Mouse (Mus musculus) right cerebral cortex, postnatal 10 days (tissue): ENCODE data around the gene Akr1b7.
"Not testable (repeated sequence)": the region's sequence is repeated elsewhere in the genome, so short reads cannot be mapped to it uniquely, and the experiment has no call there.

Source experiments
- DNase-seq, 2 experiments: peaks; one replicate each; pipeline ENCODE4 v3.0.0; 2021; ENCODE audit warnings: low spot score in 2 of 2

The Akr1b7 gene

DNA sequence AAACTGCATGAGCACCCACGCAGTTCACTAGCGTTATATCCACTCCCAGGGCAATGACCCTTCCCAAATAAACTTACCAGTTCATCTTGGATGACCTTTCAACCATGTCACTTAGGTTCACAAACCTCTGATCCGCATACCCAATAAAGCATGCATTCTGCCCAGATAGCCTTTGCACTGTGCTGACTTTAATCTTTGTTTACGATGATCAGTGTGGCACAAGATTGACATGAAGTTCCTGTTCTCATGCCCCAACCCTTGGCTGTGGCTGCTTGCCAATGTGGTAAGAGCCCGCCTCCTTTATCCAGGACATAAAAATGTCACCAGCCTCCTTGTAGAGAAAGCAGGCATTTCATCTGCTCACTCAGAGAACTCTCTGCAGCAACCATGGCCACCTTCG is at the start of gene Akr1b7:
Gene Akr1b7 (plus strand): TSS at position 312 of the 400 bp plus-strand sequence.
- DNase-seq: no peak

- DNase-seq: no peak
Observed at GRCm38 (mm10) chr6:34364217-34365136, 47.7 kb upstream of the Akr1b7 start.

DNA sequence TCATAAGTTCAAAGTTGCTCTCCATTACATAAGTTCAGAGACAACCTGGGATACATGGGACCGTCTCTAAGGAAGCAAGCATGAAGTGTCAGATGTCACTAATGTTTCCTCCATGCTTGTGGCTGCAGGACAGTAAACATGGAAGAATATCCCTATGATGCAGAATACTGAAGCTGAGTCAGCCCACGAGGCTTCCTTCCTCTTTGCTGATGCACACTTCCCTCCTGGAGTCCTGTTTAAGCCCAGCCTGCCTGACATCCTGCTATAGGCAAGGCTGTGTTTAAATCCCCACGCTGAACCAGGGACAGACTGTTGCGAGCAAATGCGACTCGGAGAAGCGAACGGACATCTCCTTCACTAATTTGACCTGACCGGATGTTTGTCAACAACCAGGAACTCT is 44.1 kb upstream of the Akr1b7 start:
- no peak for DNase-seq

DNA sequence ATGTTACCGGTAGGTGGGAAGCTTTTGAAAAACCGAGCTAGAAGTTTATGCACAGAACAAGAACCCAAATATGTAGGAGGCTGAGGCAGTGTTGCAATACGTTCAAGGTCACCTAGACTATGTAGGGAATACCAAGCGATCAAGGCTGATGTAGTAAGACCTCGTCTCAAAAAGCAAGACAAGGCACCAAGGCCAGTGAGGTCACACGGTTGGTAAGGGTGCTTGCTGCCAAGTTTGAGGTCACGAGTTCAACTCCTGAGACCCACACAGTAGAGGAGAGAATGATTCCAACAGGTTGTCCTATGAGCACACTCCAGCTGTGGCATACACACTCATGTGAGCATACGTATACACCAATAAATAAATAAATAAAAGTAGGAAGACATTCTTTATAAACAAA is 42.1 kb upstream of the Akr1b7 start:
- no peak for DNase-seq

GRCm38 (mm10) chr6:34371700-34372351 is 40.3 kb upstream of the Akr1b7 start:
- DNase-seq: peak; percentile 86 to 90

GRCm38 (mm10) chr6:34373841-34374240 is 38.3 kb upstream of the Akr1b7 start:
- no peak for DNase-seq

DNA sequence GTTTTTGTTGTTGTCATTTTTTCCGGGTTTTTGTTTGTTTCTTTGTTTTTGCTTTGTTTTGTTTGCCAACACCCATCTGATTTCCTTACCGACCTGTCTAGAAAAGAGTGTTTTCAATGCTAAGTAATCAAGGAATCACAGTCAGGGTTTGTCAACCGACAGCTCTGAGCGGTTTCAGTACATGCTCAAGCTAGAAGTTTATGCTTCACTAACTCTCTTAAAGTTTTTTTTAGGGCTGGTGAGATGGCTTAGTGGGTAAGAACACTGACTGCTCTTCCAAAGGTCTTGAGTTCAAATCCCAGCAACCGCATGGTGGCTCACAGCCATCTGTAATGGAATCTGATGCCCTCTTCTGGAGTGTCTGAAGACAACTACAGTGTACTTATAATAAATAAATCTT is 36.2 kb upstream of the Akr1b7 start:
- DNase-seq: not testable (repeated sequence)

GRCm38 (mm10) chr6:34383401-34383800 is 28.7 kb upstream of the Akr1b7 start:
- no peak for DNase-seq

DNA sequence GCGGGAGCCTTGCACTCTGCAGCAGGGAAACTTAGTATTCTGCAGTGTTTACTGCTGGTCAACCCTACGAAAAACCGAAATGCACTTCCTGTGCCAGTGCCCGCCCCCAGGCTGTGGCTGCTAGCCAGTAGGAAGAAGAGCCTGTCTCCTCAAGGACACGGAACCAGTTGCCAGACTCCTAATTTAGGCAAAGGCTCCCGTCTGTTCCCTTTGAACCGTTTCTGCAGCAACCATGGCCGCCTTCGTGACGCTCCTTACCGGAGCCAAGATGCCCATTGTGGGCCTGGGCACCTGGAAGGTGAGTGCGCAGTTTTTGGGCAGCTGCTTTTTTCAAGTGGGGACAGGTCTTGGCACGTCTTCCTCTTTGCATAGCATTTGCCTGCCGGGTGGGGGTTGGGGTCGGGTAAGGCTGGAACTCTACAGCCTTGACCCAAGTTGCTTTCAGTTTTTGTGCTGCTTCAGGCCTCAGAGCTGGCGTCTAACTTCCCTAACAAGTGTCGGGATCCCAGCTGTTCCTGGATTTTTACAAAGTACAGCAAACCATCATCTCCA is 27.9 kb upstream of the Akr1b7 start, which contains the start of gene Akr1b10:
Gene Akr1b10 (plus strand): TSS at position 109 of the 552 bp plus-strand sequence.
- peak; percentile 89 to 93 for DNase-seq

GRCm38 (mm10) chr6:34384701-34385370 is 27.3 kb upstream of the Akr1b7 start:
- peak; percentile 40 to 43 for DNase-seq

DNA sequence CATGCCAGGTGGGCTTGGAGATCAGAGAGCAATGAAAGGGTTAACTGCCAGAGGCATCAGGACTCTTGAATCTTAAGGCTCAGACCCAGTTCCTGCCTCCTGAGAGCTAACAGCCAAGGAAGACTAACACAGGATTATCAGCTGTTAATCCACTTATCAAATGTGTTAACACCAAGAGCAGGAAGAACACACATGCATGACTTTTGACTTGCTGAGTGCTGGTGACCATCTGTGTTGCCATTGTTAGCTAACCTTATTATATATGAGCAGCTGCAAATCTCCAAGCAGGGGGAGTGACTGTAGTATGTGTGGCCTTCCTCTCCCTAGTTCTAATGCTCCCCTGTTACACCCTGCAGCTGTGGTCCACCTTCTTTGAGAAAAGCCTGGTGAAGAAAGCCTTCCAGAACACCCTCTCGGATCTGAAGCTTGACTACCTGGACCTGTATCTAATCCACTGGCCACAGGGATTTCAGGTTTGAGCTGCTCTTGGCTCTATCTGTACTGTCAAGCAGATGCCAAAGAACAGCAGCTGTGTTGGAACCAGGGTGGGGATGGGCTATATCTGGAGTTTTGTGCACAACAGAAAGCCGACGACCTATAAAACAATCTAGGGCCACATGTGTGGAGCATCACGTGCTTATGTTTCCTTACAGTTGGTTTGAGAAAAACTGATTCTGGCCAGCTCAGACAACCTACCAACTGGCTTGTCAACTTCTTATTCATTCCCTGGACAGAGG is 23.5 kb upstream of the Akr1b7 start:
- no peak for DNase-seq

GRCm38 (mm10) chr6:34395897-34396296 is 16.2 kb upstream of the Akr1b7 start:
- DNase-seq: no peak

DNA sequence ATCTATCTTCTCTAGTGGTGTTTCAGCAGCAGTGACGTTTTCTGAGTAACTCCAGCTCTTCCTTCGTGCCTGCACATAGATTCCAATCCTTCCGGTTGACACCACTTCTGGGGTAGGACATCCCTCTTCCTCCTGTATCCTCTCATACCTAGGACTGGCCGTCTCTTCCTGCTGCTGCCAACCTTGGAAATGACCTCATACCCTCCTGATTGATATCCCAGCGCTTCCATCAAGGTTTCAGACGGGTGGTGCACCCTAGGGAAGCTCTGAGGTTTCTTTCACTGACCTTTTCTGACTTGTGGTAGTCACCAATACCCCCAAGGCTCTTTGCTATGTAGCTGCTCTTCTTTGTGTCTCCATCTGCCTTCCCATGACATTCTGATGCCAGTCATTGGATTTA is 13.7 kb upstream of the Akr1b7 start:
- no peak for DNase-seq

DNA sequence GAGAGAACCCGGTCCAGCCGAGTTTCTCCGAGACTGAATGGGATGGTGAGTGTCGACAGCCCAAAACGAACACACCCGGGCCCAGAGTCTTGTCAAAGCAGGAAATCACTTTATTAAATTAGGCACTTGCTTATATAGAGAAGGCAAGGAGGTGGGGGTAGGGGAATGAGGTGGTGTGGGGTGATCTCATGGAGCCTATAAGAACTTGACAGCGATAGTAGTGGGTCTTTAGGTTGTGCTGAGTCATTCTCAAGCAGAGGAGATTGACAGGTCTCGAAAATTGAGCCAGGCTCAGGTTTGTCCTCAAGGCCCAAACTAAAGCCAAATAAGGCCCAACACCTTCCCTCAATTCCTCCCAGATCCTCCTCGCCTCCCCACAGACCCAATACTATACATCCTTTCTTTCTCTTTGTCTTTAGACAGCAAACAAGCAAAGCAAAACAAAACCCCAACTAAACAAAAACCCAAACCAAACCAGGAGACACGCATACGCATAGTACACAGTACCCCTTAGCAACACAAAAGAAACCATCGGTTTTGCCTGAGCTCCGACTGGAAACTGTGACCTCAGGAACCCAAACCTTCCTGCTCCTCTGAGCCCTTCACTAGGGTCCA is 12.4 kb upstream of the Akr1b7 start:
- DNase-seq: no peak

GRCm38 (mm10) chr6:34400696-34401095 is 11.4 kb upstream of the Akr1b7 start:
- no peak for DNase-seq

DNA sequence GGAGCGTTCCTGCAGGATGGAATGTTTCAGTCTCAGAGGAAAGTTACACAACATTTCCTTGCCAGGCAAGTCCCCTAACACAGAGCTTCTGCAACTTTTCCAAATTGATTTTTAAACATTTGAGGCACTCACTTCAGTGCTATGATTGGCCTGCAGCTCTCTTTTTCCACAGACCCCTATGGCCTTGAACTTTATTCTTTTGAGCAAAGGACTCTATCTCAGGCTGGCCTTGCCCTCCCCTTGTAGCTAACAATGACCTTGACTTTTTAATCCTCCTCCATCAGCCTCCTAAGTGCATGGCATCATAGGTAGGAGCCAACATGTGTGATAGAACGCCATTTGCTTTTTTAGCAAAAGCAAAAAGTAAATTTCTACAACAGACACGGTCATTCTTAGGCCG is 5.4 kb upstream of the Akr1b7 start:
- no peak for DNase-seq

DNA sequence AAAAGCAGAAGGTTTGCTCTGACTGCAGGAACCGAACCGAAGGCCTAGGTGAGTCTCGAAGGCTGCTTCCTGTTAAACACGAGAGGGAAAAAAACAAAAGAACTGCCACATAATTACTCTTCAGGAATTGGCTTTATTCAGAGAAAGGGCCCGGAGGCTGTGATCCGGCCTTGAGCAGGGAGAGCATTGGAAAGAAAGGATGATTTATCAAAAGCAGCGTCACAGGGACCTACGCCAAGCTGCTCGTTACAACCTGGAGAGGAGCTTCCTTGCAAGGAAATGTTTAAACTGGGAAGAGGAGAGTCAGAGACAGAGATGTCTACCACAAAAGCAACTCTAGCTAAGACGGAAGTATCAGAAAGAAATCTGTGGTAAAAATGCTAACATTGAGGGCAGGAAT is 4.7 kb upstream of the Akr1b7 start:
- no peak for DNase-seq

- DNase-seq: no peak
Observed at GRCm38 (mm10) chr6:34412688-34413087, 554 bp downstream of the Akr1b7 start.

DNA sequence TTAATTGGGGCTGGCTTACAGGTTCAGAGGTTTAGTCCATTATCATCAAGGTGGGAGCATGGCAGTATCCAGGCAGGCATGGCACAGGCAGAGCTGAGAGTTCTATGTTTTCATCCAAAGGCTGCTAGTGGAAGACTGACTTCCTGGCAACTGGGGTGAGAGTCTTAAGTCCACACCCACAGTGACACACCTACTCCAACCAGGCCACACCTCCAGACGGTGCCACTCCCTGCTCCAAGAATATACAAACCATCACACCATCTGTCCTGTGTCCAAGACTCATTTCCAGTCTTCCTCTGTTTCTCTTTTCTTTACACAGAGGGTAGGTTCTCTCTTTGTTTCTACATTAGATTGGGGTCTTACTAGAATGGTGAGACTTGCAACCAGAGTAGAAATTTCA is 1.3 kb downstream of the Akr1b7 start:
- DNase-seq: not testable (repeated sequence)

GRCm38 (mm10) chr6:34416521-34416920 is 4.4 kb downstream of the Akr1b7 start:
- DNase-seq: no peak

DNA sequence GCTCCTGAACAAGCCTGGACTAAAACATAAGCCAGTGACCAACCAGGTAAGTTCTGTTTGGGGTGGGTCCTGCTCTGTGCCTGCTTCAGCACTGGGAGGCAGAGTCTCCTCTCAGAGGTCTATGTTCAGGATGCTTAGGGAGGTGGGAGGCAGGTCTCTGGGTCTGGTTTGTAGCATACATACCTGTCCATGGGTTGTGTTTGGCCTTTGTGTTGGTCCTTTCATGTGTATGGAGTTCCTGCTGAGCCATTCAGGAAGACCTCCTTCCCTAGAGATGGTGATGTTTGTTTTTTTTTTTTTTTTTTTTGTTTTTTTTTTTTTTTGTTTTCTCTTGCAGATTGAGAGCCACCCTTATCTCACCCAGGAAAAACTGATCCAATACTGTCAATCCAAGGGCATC is 6.9 kb downstream of the Akr1b7 start:
- DNase-seq: no peak
